Mouse (Mus musculus): ENCODE results near the gene Gal. TPM values are rescaled to one million over a fixed set of nuclear protein-coding genes. Genes with fewer than 3 reads are reported as not detected.

Gal gene
- total and polyA plus RNA-seq, 3 experiments, result not detected

DNA sequence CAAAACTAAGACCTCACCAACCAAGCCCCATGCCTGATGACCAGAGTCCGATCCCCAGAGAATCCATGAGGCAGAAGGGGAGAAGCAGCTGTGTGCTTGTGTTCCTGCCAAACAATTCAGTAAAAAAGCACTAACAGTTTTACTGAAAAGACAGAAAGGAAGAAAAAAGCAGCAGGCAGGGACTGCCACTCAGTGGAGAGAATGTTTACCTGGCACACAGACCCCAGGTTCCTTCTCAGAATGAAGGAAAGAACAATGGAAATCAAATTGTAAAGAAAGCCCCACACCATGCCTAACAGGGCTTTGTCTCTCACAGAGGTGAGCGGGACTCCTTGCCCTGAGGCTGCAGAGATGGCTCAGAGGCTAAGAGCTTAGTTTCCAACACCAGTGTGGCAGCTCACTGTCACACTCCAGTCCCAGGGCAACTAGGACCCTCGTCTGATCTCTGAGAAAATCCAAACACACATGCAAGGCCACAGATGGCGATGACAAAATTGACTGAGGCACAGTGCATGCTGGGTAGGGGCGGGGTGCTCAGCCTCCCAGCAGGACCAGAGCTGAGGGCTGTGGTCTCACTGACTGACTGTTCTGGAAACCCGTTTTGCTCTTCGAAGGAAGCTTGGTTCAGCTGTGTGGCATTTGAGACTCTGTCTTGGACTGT, 14.9 kb upstream of the Gal start:
- dilution Hi-C loops (cut with MboI; ENCODE audit: extremely low pct_ligation_motif_present, extremely low pct_unique_long_range_greater_than_20kb, low sequenced_read_pairs), result no loop called here

DNA sequence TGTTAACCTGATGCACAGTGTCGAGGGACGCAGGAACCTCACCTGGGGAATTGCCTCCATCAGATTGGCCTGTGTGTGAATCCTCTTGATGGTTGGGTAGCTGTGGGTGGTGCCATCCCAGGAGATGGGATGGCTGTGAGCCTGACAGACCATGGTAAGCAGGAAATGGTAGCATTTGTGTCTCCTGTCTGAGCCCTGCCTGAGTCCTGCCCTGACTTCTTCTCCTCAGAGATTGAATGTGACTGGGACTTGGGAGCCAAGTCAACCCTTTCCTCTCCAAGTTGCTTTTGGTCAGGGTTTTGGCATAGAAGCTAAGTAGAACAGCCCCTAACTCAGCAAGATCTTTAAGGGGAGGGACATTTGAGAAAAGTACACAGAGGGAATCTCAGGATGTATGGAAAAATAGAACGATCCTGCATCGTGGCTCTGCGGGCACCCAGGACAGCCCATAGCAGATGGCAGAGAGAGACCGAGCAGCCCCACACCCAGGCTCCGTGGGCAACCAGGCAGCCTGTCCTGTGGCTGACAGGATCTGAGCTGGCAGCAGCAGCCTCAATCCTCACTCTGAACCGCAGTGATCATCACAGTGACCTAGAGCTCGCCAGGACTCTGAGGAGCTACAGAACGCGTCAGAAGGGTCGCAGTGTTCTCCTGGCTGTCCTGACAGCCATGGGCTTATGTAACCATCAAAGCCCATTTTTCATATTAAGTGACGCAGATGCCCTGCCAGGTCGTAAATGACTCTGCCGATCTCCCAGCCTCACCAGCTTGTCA, 13.9 kb upstream of the Gal start:
- in situ Hi-C loops (cut with MboI; ENCODE audit: low pct_ligation_motif_present, low pct_unique_long_range_greater_than_20kb, low sequenced_read_pairs) (no loop called here), dilution Hi-C loops (cut with MboI; ENCODE audit: extremely low pct_ligation_motif_present, extremely low pct_unique_long_range_greater_than_20kb, low sequenced_read_pairs) (no loop called here)
- no peak overlapping the region for H3K4me3 ChIP-seq (replicated peaks in 1 of 3; ENCODE audit: low read depth in 2 of 3, low read length in 2 of 3, poor library complexity in 1 of 3)
- H3K9me3 ChIP-seq (replicated peaks; ENCODE audit: low read length), result no peaks in the 10 kb centered on the region
- H3K27me3 ChIP-seq (replicated peaks), result no peaks in the 10 kb centered on the region
- no peak for TF ChIP-seq MYC (IDR thresholded peaks at IDR 0.05; ENCODE audit: low read depth, low read length)
- TF ChIP-seq TCF12 (IDR thresholded peaks at IDR 0.05; ENCODE audit: low read depth, low read length), result no peak
- TF ChIP-seq SIN3A (IDR thresholded peaks at IDR 0.05; ENCODE audit: low read length), result no peak
- no peak for TF ChIP-seq POLR2AphosphoS2 (IDR thresholded peaks at IDR 0.05; ENCODE audit: low read depth, low read length)
- no peak for TF ChIP-seq RAD21 (IDR thresholded peaks at IDR 0.05; ENCODE audit: low read depth, low read length)
- no peak for TF ChIP-seq GABPA (IDR thresholded peaks at IDR 0.05; ENCODE audit: insufficient replicate concordance, low read depth, low read length)
- no peak for TF ChIP-seq POLR2A (IDR thresholded peaks at IDR 0.05; ENCODE audit: low read depth, low read length)
- TF ChIP-seq JUND (conservative IDR thresholded peaks at IDR 0.05; ENCODE audit: low read depth, low read length), result no peak
- TF ChIP-seq KAT2A (IDR thresholded peaks at IDR 0.05; ENCODE audit: insufficient replicate concordance, low read length), result no peak
- TF ChIP-seq CTCF (conservative IDR thresholded peaks at IDR 0.05 in 1 of 2, IDR thresholded peaks at IDR 0.05 in 1 of 2; ENCODE audit: low read depth in 2 of 2, low read length in 2 of 2), result no peak
- TF ChIP-seq CHD2 (IDR thresholded peaks at IDR 0.05; ENCODE audit: low read length), result no peak
- no peak for TF ChIP-seq UBTF (IDR thresholded peaks at IDR 0.05; ENCODE audit: low read depth, low read length)
- TF ChIP-seq MAZ (IDR thresholded peaks at IDR 0.05; ENCODE audit: low read depth, low read length), result no peak
- TF ChIP-seq ETS1 (conservative IDR thresholded peaks at IDR 0.05; ENCODE audit: low read depth, low read length), result no peak
- no peak for TF ChIP-seq MAX (IDR thresholded peaks at IDR 0.05; ENCODE audit: low read length)
- TF ChIP-seq ELF1 (IDR thresholded peaks at IDR 0.05; ENCODE audit: low read depth, low read length), result no peak
- H3K4me1 ChIP-seq (ENCODE audit: control insufficient read depth in 1 of 2, insufficient read depth in 2 of 2), result peaks cover 3 to 18% of the 10 kb centered on the region in 2 experiments; a peak in 3 of 4 replicates
- no peak overlapping the region for H3K9ac ChIP-seq (ENCODE audit: insufficient read depth, low read depth)
- no peaks in the 10 kb centered on the region for H3K79me2 ChIP-seq (replicated peaks; ENCODE audit: control insufficient read depth, extremely low read depth, insufficient read depth, poor library complexity, severe bottlenecking)
- H3K4me2 ChIP-seq (ENCODE audit: insufficient read depth, low read depth, poor library complexity, severe bottlenecking), result no peak overlapping the region
- DNase-seq (ENCODE audit: extremely low read depth), result no peak
- H3K36me3 ChIP-seq (replicated peaks in 1 of 2; ENCODE audit: control insufficient read depth in 1 of 2, insufficient read depth in 1 of 2, low read length in 1 of 2), result no peaks in the 10 kb centered on the region
- no peak overlapping the region for H3K27ac ChIP-seq (ENCODE audit: insufficient read depth, low read depth)

More for the DNA sequence above, 14.9 kb upstream of the Gal start:
- DNase-seq (ENCODE audit: extremely low read depth), result no peak
- Histone ChIP-seq H3K9ac (ENCODE audit: insufficient read depth, low read depth) (no peak overlapping the region), H3K36me3 (replicated peaks in 1 of 2; ENCODE audit: control insufficient read depth in 1 of 2, insufficient read depth in 1 of 2, low read length in 1 of 2) (no peaks in the 10 kb centered on the region), H3K4me2 (ENCODE audit: insufficient read depth, low read depth, poor library complexity, severe bottlenecking) (no peak overlapping the region), H3K9me3 (replicated peaks; ENCODE audit: low read length) (no peaks in the 10 kb centered on the region), H3K27ac (ENCODE audit: insufficient read depth, low read depth) (no peak overlapping the region), H3K27me3 (replicated peaks) (no peaks in the 10 kb centered on the region), H3K4me3 (replicated peaks in 1 of 3; ENCODE audit: low read depth in 2 of 3, low read length in 2 of 3, poor library complexity in 1 of 3) (no peak overlapping the region), H3K4me1 (ENCODE audit: control insufficient read depth in 1 of 2, insufficient read depth in 2 of 2) (peaks cover 3 to 17% of the 10 kb centered on the region in 2 experiments; a peak in 3 of 4 replicates), H3K79me2 (replicated peaks; ENCODE audit: control insufficient read depth, extremely low read depth, insufficient read depth, poor library complexity, severe bottlenecking) (no peaks in the 10 kb centered on the region)
- TF ChIP-seq MEF2A (IDR thresholded peaks at IDR 0.05; ENCODE audit: borderline replicate concordance, low read depth, low read length) (no peak), GABPA (IDR thresholded peaks at IDR 0.05; ENCODE audit: insufficient replicate concordance, low read depth, low read length) (no peak), RAD21 (IDR thresholded peaks at IDR 0.05; ENCODE audit: low read depth, low read length) (no peak), SIN3A (IDR thresholded peaks at IDR 0.05; ENCODE audit: low read length) (no peak), MYC (IDR thresholded peaks at IDR 0.05; ENCODE audit: low read depth, low read length) (no peak), ZNF384 (IDR thresholded peaks at IDR 0.05; ENCODE audit: low read depth, low read length) (no peak), MAFK (IDR thresholded peaks at IDR 0.05; ENCODE audit: insufficient replicate concordance, low read length) (no peak), CHD1 (IDR thresholded peaks at IDR 0.05; ENCODE audit: low read depth, low read length) (no peak), CHD2 (IDR thresholded peaks at IDR 0.05; ENCODE audit: low read length) (no peak), ETS1 (conservative IDR thresholded peaks at IDR 0.05; ENCODE audit: low read depth, low read length) (no peak), EP300 (IDR thresholded peaks at IDR 0.05; ENCODE audit: low read length) (no peak), BHLHE40 (IDR thresholded peaks at IDR 0.05; ENCODE audit: low read depth, low read length) (no peak), MXI1 (IDR thresholded peaks at IDR 0.05; ENCODE audit: low read depth, low read length) (no peak)
- in situ Hi-C loops (cut with MboI; ENCODE audit: low pct_ligation_motif_present, low pct_unique_long_range_greater_than_20kb, low sequenced_read_pairs), result no loop called here

Measured in CH12.LX (cell line).